Mouse (Mus musculus) small intestine, adult 2 months (tissue): ENCODE results near the gene Ypel1.

ENCODE experiments used
- CTCF ChIP-seq: fragments of 200-500 bp; IDR thresholded peaks from 2 replicates; pipeline ENCODE4 v1.5.1; 2012; ENCODE audit warnings: low read depth, mild to moderate bottlenecking, control low read depth, inconsistent platforms, low read length, moderate library complexity, mixed read lengths; ENCODE audit not compliant: insufficient replicate concordance, insufficient read length; ENCODE audit errors: extremely low read depth
- POLR2A ChIP-seq: fragments of 200-500 bp; IDR thresholded peaks from 2 replicates; pipeline ENCODE4 v1.6.1; 2012; ENCODE audit warnings: low read depth, mild to moderate bottlenecking, control low read depth, inconsistent platforms, low read length, moderate library complexity

DNA sequence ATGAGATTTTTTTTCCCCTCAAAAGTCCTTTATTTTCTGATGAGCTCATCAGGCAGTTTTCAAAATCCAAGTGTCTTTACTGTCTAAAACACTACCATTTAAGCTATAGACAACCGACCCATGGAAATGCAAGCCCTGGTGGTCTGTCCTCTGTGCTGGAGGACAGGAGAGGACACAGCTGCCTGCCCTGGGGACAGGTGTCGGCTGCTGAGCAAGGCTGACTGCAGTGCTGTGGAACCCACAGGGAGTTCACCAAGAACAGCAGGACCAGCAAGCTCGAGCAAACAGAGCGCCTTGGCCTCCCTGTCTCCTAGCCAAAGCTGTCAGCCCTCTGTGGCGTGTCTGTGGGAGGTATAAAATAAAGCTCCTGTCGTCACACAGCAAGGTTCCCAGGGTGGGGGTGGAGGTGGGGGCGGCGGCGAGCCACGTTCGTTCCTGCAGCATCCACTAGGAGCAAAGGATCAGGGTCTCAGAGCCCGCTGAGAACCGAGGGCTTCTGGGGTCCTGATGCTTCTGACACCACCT lies 17.2 kb downstream of the Ypel1 start:
- TF ChIP-seq CTCF: no peak
- no peak for TF ChIP-seq POLR2A
